Mouse (Mus musculus) intestine, embryonic 16.5 days (tissue): ENCODE measurements around the gene Pde7b. TPM values are rescaled to one million over a fixed set of nuclear protein-coding genes. Genes with fewer than 3 reads are reported as not detected.

Experiments used
- ATAC-seq: fragments of 200-750 bp; cut with Nextera tagmentation; 2 replicates; pipeline ENCODE4 v1.8.0; 2017; ENCODE audit warnings: moderate TSS enrichment, moderate library complexity
- H3K27ac ChIP-seq: fragments of 300-500 bp; sonication (generic); 2 replicates; pipeline ENCODE4 v1.5.1; 2014; ENCODE audit warnings: mild to moderate bottlenecking, low read length
- H3K27me3 ChIP-seq: fragments of 300-500 bp; sonication (generic); replicated peaks from 2 replicates; pipeline ENCODE4 v1.6.1; 2014; ENCODE audit warnings: low read length, control low read depth, mixed read lengths; ENCODE audit not compliant: control insufficient read depth, insufficient read depth
- H3K36me3 ChIP-seq: fragments of 300-500 bp; sonication (generic); 2 replicates; pipeline ENCODE4 v1.6.1; 2014; ENCODE audit warnings: low read length, control low read depth; ENCODE audit not compliant: control insufficient read depth, insufficient read depth
- H3K4me1 ChIP-seq: fragments of 300-500 bp; sonication (generic); 2 replicates; pipeline ENCODE4 v1.6.1; 2014; ENCODE audit warnings: low read length, control low read depth, mixed read lengths; ENCODE audit not compliant: control insufficient read depth, insufficient read depth
- H3K4me2 ChIP-seq: fragments of 300-500 bp; sonication (generic); 2 replicates; pipeline ENCODE4 v1.6.1; 2014; ENCODE audit warnings: low read depth, low read length, control low read depth
- H3K4me3 ChIP-seq: fragments of 300-500 bp; sonication (generic); 2 replicates; pipeline ENCODE4 v1.5.1; 2014; ENCODE audit warnings: mild to moderate bottlenecking, low read length
- H3K9ac ChIP-seq: fragments of 300-500 bp; sonication (generic); 2 replicates; pipeline ENCODE4 v1.6.1; 2014; ENCODE audit warnings: low read depth, low read length
- H3K9me3 ChIP-seq: fragments of 300-500 bp; sonication (generic); 2 replicates; pipeline ENCODE4 v1.6.1; 2016; ENCODE audit warnings: low read length, control low read depth; ENCODE audit not compliant: control insufficient read depth
- WGBS: fragments of 180-500 bp; shearing (Covaris S2); extraction: QIAGEN DNeasy Blood & Tissue Kit; methylation state at CpG from one replicate; pipeline ENCODE4 v1.1.7; 2014; 5-methylcytosine and 5-hydroxymethylcytosine counted together
- polyA plus RNA-seq: library from polyadenylated mRNA; unstranded; fragments of >200 nt; fragmentation: Nextera tagmentation; extraction: Ambion mirVana; gene quantifications from 2 replicates; pipeline ENCODE4 v1.2.1, GENCODE M21; 2015

Gene Pde7b
- polyA plus RNA-seq, 1 experiment from 2014 or later: 2.0 TPM

DNA sequence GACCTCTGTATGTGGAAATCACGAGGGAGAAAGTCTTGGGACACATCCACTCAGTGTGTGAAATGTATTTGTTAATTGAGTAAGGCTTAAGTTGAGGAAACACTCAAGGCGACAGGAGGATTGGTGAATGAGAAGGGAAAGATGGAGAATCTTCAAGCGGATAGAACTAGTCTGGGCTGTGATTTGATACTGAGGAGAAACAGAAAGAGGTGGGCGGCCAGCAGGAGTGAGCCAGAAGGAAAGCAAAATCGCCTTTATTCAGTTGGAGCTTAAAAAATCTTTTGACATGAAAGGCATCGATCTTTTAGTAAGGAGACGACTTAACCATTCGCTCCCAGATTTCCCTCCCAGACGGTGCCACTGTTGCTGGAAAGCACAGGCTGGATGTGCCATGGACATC lies 34.9 kb downstream of the Pde7b start:
- H3K9ac ChIP-seq: no peak overlapping the region
- H3K4me2 ChIP-seq: no peak overlapping the region
- no peak overlapping the region for H3K4me3 ChIP-seq
- no peak overlapping the region for H3K27ac ChIP-seq
- H3K27me3 ChIP-seq: no peaks in the 10 kb centered on the region
- H3K36me3 ChIP-seq: no peaks in the 10 kb centered on the region
- no peaks in the 10 kb centered on the region for H3K9me3 ChIP-seq
- WGBS: 84% methylated on average over 9 of the region's 9 CpGs
- no peak for ATAC-seq
- H3K4me1 ChIP-seq: no peaks in the 10 kb centered on the region

DNA sequence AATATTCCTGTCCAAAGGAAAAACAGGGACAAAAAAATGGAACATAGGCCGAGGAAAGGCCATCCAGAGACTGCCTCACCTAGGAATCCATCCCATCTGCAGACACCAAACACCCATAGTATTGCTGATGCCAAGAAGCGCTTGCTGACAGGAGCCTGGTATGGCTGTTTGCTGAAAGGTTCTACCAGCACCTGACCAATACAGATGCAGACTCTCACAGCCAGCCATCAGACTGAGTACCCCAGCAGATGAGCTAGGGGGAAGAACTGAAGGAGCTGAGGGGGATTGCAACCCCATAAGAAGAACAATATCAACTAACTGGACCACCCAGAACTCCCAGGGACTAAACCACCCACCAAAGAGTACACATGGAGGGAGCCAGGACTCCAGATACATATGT lies 40.7 kb downstream of the Pde7b start:
- no peak overlapping the region for H3K9ac ChIP-seq
- no peak overlapping the region for H3K27ac ChIP-seq
- H3K4me1 ChIP-seq: no peaks in the 10 kb centered on the region
- WGBS: 93% methylated on average over 2 of the region's 2 CpGs
- H3K4me2 ChIP-seq: no peak overlapping the region
- H3K27me3 ChIP-seq: no peaks in the 10 kb centered on the region
- no peaks in the 10 kb centered on the region for H3K9me3 ChIP-seq
- no peaks in the 10 kb centered on the region for H3K36me3 ChIP-seq
- no peak overlapping the region for H3K4me3 ChIP-seq
- ATAC-seq: no peak

DNA sequence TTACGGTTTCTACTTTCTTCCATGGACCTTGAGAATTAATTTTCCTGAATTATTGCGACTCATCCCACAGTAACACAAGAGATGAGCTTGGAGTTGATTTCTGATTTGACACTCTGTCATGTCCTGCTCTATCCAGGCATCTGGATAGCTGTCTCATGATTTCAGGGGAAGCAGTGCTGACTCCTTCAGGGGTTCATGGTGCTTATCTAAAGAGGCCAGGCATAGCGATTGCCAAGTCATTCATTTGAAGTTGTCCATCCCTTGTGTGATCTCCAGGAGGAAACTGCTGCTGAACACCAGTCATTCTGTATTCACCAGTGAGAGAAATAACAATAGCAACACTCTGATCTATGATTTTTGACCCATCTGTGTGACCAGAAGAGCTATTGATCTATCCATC lies 43.9 kb downstream of the Pde7b start:
- no peaks in the 10 kb centered on the region for H3K27me3 ChIP-seq
- no peak overlapping the region for H3K9ac ChIP-seq
- no peaks in the 10 kb centered on the region for H3K9me3 ChIP-seq
- 91% methylated on average over 3 of the region's 3 CpGs for WGBS
- no peak overlapping the region for H3K4me2 ChIP-seq
- ATAC-seq: no peak
- no peak overlapping the region for H3K27ac ChIP-seq
- H3K4me1 ChIP-seq: no peaks in the 10 kb centered on the region
- H3K4me3 ChIP-seq: no peak overlapping the region
- no peaks in the 10 kb centered on the region for H3K36me3 ChIP-seq

DNA sequence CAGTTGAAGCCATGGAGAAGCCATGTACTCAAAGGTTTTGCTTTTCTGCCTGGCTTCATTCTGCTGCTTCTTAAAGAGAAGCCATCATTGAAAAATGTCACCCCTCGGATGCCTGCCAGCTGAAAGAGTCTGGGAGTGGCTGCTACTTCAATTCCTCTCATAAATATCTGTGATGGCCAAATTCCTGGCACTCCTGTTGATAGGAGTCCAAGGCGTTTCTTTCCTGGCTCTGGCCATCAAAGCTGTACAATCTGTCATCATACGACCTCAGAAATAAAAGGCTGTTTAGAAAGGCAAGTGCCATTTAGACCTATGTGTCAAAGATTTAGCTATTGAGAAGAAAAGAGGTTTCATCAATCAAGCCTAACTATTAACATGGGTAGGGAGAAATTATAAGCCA lies 49.6 kb downstream of the Pde7b start:
- no peak overlapping the region for H3K9ac ChIP-seq
- no peak overlapping the region for H3K4me3 ChIP-seq
- H3K27me3 ChIP-seq: no peaks in the 10 kb centered on the region
- H3K4me2 ChIP-seq: no peak overlapping the region
- no peaks in the 10 kb centered on the region for H3K36me3 ChIP-seq
- H3K27ac ChIP-seq: no peak overlapping the region
- 40% methylated on average over 3 of the region's 3 CpGs for WGBS
- no peak for ATAC-seq
- no peaks in the 10 kb centered on the region for H3K9me3 ChIP-seq
- H3K4me1 ChIP-seq: peaks cover 3% of the 10 kb centered on the region; the same call in 1 of the 2 replicates

DNA sequence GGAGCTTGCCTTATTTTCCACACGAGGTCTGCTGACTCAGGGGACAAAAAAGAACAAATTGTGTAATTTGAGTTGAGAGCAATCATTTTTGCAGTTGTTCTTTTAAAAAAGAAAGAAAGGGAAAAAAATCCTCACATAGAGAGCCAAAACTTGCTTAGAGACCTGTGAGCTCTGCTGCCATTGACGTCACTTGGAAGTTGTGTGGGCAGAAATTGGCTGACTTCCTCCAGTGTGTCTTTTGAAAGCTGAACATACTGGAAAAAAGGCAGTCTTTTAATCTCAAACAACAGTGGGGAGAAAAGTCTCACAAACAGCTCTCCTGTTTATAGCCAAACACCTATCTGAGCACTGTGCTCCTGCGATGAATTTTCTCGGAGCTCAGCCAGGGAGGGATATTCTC lies 51.1 kb downstream of the Pde7b start:
- WGBS: 90% methylated on average over 4 of the region's 4 CpGs
- Histone ChIP-seq H3K27ac (no peak overlapping the region), H3K4me3 (no peak overlapping the region), H3K9ac (no peak overlapping the region), H3K9me3 (no peaks in the 10 kb centered on the region), H3K4me1 (peaks cover 3% of the 10 kb centered on the region; the same call in 1 of the 2 replicates), H3K27me3 (no peaks in the 10 kb centered on the region), H3K4me2 (no peak overlapping the region), H3K36me3 (no peaks in the 10 kb centered on the region)
- ATAC-seq: no peak

DNA sequence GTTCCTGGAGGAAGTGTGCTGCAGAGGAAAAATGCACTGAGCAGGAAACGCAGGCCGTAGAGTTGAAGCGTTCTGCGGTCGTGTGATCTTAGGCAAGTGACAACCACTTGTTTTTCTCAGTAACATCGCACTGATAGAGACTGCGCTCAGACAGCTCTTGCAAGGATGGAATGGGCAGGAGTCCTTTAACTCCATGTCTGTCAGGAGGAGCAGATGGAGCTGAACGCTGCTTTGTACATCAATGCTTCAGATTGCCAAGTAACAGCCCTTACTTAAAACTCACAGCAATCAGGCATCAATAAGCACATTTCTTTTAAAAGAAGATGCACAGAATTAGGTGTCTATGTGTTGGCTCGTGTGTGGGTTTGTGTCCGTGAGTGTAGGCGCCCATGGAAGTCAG lies 52.3 kb downstream of the Pde7b start:
- peaks cover 3% of the 10 kb centered on the region; the same call in 1 of the 2 replicates for H3K4me1 ChIP-seq
- no peaks in the 10 kb centered on the region for H3K36me3 ChIP-seq
- no peak overlapping the region for H3K27ac ChIP-seq
- 73% methylated on average over 11 of the region's 11 CpGs for WGBS
- no peak for ATAC-seq
- H3K9ac ChIP-seq: no peak overlapping the region
- H3K4me3 ChIP-seq: no peak overlapping the region
- H3K27me3 ChIP-seq: no peaks in the 10 kb centered on the region
- H3K9me3 ChIP-seq: no peaks in the 10 kb centered on the region
- no peak overlapping the region for H3K4me2 ChIP-seq

DNA sequence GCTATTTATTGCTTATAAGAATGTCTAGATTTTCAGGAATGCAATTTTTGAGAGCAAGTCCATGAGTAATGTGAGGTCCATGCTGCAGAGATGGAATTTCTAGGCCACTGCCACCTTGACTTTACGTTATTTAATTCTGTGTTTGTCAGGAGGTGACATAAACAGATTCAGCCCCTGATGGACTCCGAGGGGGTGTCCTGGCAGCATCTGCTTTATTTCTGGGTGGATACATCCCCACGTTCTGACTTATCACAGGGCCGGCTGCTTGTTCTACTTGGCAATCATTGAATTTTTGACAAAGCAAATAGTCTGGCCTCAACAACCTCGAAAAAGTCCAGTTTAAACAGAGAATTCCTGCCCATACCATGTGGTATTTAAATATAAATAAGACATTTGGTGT lies 53.3 kb downstream of the Pde7b start:
- Histone ChIP-seq H3K4me3 (no peak overlapping the region), H3K4me2 (no peak overlapping the region), H3K27me3 (no peaks in the 10 kb centered on the region), H3K9ac (no peak overlapping the region), H3K36me3 (no peaks in the 10 kb centered on the region), H3K9me3 (no peaks in the 10 kb centered on the region), H3K4me1 (peaks cover 3% of the 10 kb centered on the region; the same call in 1 of the 2 replicates), H3K27ac (no peak overlapping the region)
- 34% methylated on average over 5 of the region's 5 CpGs for WGBS
- no peak for ATAC-seq

DNA sequence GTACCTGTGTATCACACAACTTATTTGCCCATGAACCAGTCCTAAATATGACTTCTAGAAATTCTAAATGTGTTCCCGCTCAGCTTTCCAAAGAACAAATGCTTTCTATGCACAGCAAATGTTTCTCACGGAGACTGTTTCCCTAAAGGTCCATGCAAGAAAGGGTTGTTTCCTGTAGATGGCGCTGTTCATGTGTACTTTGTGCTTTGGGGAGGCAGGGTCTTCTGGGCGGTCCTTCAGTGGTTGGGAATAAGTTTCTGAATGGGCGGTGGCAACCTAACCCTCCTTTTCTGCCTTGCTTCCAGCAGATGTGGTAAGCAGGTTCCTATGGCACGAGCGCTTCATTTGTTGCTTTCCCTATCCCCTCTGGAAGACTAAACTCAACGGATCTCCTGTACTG lies 54.3 kb downstream of the Pde7b start:
- no peak overlapping the region for H3K27ac ChIP-seq
- H3K4me1 ChIP-seq: peaks cover 3% of the 10 kb centered on the region; the same call in 1 of the 2 replicates
- whole genome bisulfite sequencing: 87% methylated on average over 8 of the region's 8 CpGs
- no peak overlapping the region for H3K4me3 ChIP-seq
- no peak overlapping the region for H3K4me2 ChIP-seq
- no peaks in the 10 kb centered on the region for H3K36me3 ChIP-seq
- no peaks in the 10 kb centered on the region for H3K27me3 ChIP-seq
- H3K9me3 ChIP-seq: no peaks in the 10 kb centered on the region
- H3K9ac ChIP-seq: no peak overlapping the region
- ATAC-seq: no peak

DNA sequence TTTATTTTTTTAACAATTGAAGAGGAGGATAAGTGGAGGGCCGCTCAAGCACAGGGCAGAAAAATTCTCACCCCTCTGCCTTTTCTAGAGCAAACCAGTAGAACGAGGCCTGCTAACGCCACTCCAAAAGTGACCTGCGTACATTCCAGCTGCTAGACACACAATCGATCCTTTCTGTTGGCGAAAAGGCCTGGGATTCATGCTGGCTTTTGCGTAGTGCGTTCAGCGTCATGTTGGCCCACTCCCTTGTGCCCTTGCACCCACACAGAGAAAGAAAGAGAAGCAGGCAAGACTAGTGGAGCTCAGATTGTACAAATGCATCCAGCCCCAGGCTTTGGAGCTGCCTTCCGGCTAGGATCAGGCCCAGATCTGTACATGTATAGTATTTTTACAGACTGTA lies 55.4 kb downstream of the Pde7b start:
- no peak overlapping the region for H3K27ac ChIP-seq
- no peak for ATAC-seq
- H3K9ac ChIP-seq: no peak overlapping the region
- no peaks in the 10 kb centered on the region for H3K27me3 ChIP-seq
- peaks cover 3% of the 10 kb centered on the region; the same call in 1 of the 2 replicates for H3K4me1 ChIP-seq
- H3K4me3 ChIP-seq: no peak overlapping the region
- H3K36me3 ChIP-seq: no peaks in the 10 kb centered on the region
- no peak overlapping the region for H3K4me2 ChIP-seq
- 81% methylated on average over 10 of the region's 10 CpGs for WGBS
- no peaks in the 10 kb centered on the region for H3K9me3 ChIP-seq

DNA sequence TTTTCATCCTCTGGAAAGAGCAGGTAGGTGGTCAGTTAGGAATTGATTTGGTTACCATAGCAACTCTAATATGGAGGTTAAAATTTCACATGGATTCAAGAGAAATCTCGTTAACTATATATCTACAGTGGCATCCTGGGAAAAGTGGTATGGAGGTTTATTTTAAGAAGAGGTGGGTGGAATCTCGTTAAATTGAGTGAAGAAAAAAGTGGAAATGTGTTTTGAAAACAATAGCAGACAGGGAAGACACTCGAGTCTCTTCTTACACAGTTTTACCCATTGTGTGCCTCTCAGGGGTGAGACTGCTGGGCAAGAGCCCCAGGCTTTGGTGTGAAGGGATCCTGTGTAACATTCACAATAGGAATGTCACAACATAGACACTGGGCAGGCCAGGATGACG lies 56.3 kb downstream of the Pde7b start:
- H3K27ac ChIP-seq: no peak overlapping the region
- H3K9ac ChIP-seq: no peak overlapping the region
- no peaks in the 10 kb centered on the region for H3K36me3 ChIP-seq
- peaks cover 3% of the 10 kb centered on the region; the same call in 1 of the 2 replicates for H3K4me1 ChIP-seq
- no peaks in the 10 kb centered on the region for H3K27me3 ChIP-seq
- H3K4me3 ChIP-seq: no peak overlapping the region
- H3K4me2 ChIP-seq: no peak overlapping the region
- WGBS: 55% methylated on average over 4 of the region's 4 CpGs
- no peak for ATAC-seq
- H3K9me3 ChIP-seq: no peaks in the 10 kb centered on the region
